Mouse (Mus musculus) C2C12 (cell line): Measurements from ENCODE around the gene Zscan21. TPM values are rescaled to one million over a fixed set of nuclear protein-coding genes. Genes with fewer than 3 reads are reported as not detected.
"Not testable (repeated sequence)": the region's sequence is repeated elsewhere in the genome, so short reads cannot be mapped to it uniquely, and the experiment has no call there.

ENCODE experiments used
- H3K27me3 ChIP-seq: one replicate; pipeline ENCODE4 v1.6.1; 2011; ENCODE audit not compliant: control insufficient read depth, insufficient read depth, insufficient read length
- H3K36me3 ChIP-seq: one replicate; pipeline ENCODE4 v1.6.1; 2011; ENCODE audit not compliant: control insufficient read depth, insufficient read depth
- H3K4me3 ChIP-seq: one replicate; pipeline ENCODE4 v1.5.1; 2011; ENCODE audit warnings: mild to moderate bottlenecking, control low read depth; ENCODE audit not compliant: poor library complexity, insufficient read depth, severe bottlenecking
- H3K79me2 ChIP-seq: one replicate; pipeline ENCODE4 v1.6.1; 2011; ENCODE audit not compliant: control insufficient read depth, insufficient read depth
- H3K79me3 ChIP-seq: one replicate; pipeline ENCODE4 v1.6.1; 2011; ENCODE audit warnings: low read depth, control low read depth
- H3ac ChIP-seq: one replicate; pipeline ENCODE3; 2011; ENCODE audit warnings: low read depth; ENCODE audit not compliant: control insufficient read depth, insufficient read length
- CEBPB ChIP-seq: IDR thresholded peaks from one replicate; pipeline ENCODE4 v1.6.1; 2011; ENCODE audit warnings: low read depth, mild to moderate bottlenecking, control low read depth, moderate library complexity
- CTCF ChIP-seq: IDR thresholded peaks from one replicate; pipeline ENCODE4 v1.5.1; 2011; ENCODE audit not compliant: control insufficient read depth, insufficient read depth, insufficient read length
- FOSL1 ChIP-seq: IDR thresholded peaks from one replicate; pipeline ENCODE4 v1.8.0; 2011; ENCODE audit warnings: mild to moderate bottlenecking, low read length; ENCODE audit not compliant: poor library complexity, insufficient read depth, severe bottlenecking
- MAX ChIP-seq: IDR thresholded peaks from one replicate; pipeline ENCODE4 v1.6.1; 2011; ENCODE audit warnings: mild to moderate bottlenecking, control low read depth
- MYOD1 ChIP-seq: IDR thresholded peaks from one replicate; pipeline ENCODE4 v1.6.1; 2011; ENCODE audit warnings: low read depth; ENCODE audit not compliant: control insufficient read depth, insufficient read length
- MYOG ChIP-seq: IDR thresholded peaks from one replicate; pipeline ENCODE4 v1.6.1; 2011; ENCODE audit not compliant: control insufficient read depth, insufficient read length; ENCODE audit errors: extremely low read depth
- USF1 ChIP-seq: IDR thresholded peaks from one replicate; pipeline ENCODE4 v1.6.1; 2011; ENCODE audit warnings: low read depth, mild to moderate bottlenecking, control low read depth, moderate library complexity
- polyA plus RNA-seq: library from polyadenylated mRNA; unstranded; fragments of >200 nt; fragmentation: generic; extraction: Trizol; gene quantifications from one replicate; pipeline ENCODE4 v1.2.1, GENCODE M21; 2012; ENCODE audit warnings: missing spikeins

Zscan21 gene
- polyA plus RNA-seq, 1 experiment: 8.5 TPM

DNA sequence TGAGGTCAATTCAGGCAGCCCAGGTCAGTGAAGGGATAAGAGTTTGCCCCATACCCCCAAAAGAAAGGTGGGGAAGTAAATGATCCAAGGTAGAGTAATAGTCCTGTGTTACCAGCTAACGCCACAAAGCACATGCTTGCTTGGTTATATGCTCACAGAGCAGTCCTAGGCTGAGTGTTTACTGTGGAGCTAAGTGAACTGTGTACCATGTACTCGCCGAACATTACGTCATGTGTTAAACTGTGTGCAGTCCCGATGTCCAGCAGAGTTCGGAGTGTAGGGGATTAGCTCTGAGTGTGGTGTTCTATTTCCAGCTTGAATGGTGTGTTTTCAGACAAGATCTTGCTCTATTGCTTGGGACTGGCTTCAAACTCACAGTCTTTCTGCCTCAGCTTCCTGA lies 22.2 kb upstream of the Zscan21 start:
- no peak overlapping the region for H3K4me3 ChIP-seq
- TF ChIP-seq MYOG (no peak), MAX (no peak), CEBPB (no peak), FOSL1 (no peak), CTCF (no peak), USF1 (no peak), MYOD1 (no peak)
- H3ac ChIP-seq: no peak overlapping the region
- H3K79me2 ChIP-seq: peaks cover 32% of the 10 kb centered on the region
- H3K79me3 ChIP-seq: peaks cover 11% of the 10 kb centered on the region
- peaks cover 56% of the 10 kb centered on the region for H3K36me3 ChIP-seq
- H3K27me3 ChIP-seq: no peaks in the 10 kb centered on the region

DNA sequence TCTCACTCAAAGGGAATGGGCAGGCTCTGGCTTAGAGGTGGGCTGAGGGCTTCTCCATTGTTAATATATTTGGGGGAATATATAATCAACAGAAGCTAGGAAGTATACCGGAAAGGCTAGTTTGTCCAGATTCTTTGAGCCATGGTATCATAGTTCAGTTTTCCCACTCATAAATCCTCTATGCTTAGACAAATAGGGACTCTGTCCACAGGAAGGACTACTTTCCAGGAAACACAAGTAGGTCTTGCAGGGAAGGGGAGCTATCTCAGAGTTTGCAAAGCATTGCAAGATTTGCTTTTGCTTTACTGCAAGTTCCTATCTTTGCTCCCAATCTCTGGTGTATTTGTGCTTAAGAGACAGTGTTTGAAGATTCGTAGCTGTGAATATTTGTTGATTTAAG lies 11.7 kb upstream of the Zscan21 start:
- no peak overlapping the region for H3ac ChIP-seq
- no peaks in the 10 kb centered on the region for H3K79me2 ChIP-seq
- H3K36me3 ChIP-seq: peaks cover 31% of the 10 kb centered on the region
- H3K4me3 ChIP-seq: no peak overlapping the region
- TF ChIP-seq MYOD1: no peak
- no peak for TF ChIP-seq MYOG
- no peaks in the 10 kb centered on the region for H3K27me3 ChIP-seq
- H3K79me3 ChIP-seq: no peaks in the 10 kb centered on the region

DNA sequence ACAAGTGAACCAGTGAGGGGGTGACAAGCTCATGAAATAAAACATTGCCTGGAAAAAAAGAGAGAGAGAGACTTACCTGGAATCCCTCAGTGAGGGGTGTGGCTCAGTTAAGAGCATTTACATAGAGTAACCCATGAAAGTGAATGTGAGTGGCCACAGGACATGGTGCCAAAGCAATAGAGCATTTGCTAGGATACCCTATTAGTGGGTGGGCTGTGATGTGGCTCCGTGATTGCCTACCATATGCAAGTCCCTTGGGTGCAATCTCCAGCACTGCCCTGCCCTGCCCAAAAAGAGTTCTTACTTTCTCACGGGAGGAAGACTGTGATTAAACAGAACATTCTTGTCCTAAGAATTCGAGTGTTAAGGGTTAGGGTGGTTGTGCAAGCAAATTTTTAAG lies 9.6 kb upstream of the Zscan21 start:
- Histone ChIP-seq H3K27me3 (no peaks in the 10 kb centered on the region), H3K36me3 (peaks cover 12% of the 10 kb centered on the region), H3ac (no peak overlapping the region), H3K4me3 (no peak overlapping the region), H3K79me3 (no peaks in the 10 kb centered on the region), H3K79me2 (no peaks in the 10 kb centered on the region)
- no peak for TF ChIP-seq FOSL1
- no peak for TF ChIP-seq MAX
- TF ChIP-seq MYOD1: no peak
- TF ChIP-seq CTCF: no peak
- TF ChIP-seq USF1: no peak
- no peak for TF ChIP-seq CEBPB
- TF ChIP-seq MYOG: no peak

DNA sequence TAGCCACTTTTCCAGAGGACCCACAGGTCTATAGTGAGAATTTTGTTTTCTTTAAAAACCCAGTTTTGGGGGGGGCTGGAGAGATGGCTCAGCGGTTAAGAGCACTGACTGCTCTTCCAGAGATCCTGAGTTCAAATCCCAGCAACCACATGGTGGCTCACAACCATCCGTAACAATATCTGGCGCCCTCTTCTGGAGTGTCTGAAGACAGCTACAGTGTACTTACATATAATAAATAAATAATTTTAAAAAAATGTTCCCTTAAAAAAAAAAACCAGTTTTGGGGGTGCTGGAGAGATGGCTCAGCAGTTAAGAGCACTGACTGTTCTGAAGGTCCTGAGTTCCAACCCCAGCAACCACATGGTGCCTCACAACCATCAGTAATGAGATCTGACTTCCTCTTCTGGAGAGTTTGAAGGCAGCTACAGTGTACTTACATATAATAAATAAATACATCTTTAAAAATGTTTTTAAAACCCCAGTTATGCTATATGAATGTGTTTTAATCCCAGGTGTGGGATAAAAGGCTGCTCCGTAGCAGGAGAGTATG lies 6.8 kb upstream of the Zscan21 start:
- H3K79me2 ChIP-seq, H3ac ChIP-seq, H3K4me3 ChIP-seq, H3K79me3 ChIP-seq, H3K27me3 ChIP-seq, H3K36me3 ChIP-seq: not testable (repeated sequence)

DNA sequence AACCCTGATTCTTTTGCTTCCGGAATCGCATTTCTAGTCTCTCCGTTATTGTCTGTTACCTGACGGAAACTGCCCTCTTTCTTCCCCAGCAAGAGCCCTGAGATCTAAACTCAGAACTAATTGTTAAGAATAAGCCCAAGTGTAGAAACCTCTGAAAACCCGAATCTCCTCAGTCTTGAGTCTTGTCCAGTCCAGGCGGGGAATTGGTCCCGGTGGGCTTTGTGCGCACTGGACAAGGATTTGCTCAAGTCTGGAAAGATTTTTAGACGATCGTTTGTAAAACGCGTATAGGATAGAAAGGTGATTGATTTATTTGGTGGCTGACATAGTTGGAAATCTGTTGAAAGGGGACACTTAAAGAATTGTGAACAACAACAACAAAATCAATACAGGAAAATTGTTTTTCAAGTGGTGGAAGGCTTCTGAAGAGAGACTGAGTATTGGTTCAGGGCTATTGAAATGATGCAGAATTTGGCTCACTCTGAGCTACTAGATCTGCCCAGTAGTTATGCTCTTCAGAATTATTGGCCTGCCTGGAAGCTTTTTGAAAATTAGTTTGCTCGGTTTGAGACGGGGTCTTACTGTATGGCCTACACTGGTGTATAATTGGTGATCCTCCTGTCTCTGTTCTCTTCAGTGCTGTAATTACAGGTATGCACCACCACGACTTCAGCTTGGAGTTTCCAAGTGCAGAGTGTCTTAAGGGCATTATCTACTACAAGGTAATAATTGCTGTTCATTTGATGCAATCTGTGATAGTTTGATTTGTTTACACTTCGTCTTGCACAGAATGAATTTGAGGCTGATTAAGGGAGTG lies 704 bp downstream of the Zscan21 start:
- Histone ChIP-seq H3K79me2 (peaks cover 32% of the 10 kb centered on the region), H3K4me3 (peak overlapping the region; percentile 48), H3K36me3 (no peaks in the 10 kb centered on the region), H3K79me3 (peaks cover 20% of the 10 kb centered on the region), H3ac (peak overlapping the region; percentile 70), H3K27me3 (no peaks in the 10 kb centered on the region)
- TF ChIP-seq FOSL1: no peak
- TF ChIP-seq CTCF: no peak
- no peak for TF ChIP-seq MAX
- TF ChIP-seq MYOG: no peak
- TF ChIP-seq MYOD1: no peak
- TF ChIP-seq USF1: no peak
- no peak for TF ChIP-seq CEBPB

DNA sequence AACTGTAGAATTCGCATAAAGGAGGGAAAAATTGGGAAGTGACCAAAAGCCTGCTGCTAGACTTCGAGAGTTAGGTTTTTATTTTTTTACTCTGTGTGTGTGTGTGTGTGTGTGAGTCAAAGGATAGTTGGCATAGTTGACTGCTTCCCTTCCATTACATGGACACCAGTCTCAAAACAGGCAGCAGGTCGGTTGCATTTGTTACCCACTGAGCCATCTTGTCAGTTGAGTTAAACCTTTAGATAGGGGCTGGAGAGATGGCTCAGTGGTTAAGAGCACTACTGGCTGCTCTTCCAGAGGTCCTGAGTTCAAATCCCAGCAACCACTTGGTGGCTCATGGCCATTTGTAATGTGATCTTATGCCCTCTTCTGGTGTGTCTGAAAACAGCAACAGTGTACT lies 1.3 kb downstream of the Zscan21 start:
- TF ChIP-seq FOSL1 (no peak), MAX (no peak), MYOG (no peak), USF1 (no peak), CEBPB (no peak), CTCF (no peak), MYOD1 (no peak)
- no peaks in the 10 kb centered on the region for H3K27me3 ChIP-seq
- H3K4me3 ChIP-seq: peak overlapping the region; percentile 48
- peaks cover 2% of the 10 kb centered on the region for H3K36me3 ChIP-seq
- H3K79me3 ChIP-seq: peaks cover 20% of the 10 kb centered on the region
- H3K79me2 ChIP-seq: peaks cover 32% of the 10 kb centered on the region
- H3ac ChIP-seq: peak overlapping the region; percentile 32
